ENCODE assay signal across 8 mouse cellular contexts in the genomic region with DNA sequence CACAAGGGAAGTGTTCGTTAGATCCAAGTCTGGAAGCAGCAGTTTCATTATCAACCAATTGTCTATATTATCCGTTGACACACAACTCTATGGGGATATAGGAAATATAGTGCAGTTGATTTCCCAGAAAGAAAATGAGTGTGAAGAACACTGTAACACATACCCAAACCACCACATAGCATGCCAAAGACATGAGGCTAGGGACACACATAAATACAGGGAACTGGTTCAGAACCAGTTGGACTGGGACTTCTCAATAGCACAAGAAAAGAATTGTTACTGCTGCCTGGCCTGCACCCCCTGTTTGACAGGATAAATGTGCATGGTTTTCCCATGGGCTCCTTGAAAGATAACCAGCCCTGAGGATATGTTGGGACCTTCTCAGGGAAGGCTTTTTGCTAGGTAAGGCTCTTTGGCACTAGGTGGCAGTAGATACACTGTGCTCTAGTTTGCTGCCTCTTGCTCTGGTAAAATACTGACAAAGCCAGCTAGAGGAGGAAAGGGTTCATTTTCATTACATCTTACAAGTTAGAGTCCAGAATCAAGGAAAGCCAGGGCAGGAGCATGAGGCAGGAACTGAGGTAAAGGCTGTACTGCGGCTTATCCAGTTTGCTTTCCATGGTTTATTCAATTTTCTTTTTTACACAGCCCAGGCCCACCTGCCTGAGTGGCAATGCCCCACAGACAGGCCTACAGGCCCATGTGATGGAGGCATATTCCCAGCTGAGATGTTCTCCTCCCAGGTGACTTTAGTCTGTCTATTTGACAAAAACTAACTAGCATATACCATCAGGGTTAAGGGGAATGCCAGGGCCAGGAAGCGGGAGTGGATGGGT. TPM values are rescaled to one million over a fixed set of nuclear protein-coding genes. Genes with fewer than 3 reads are reported as not detected.
DNase-seq lines count a peak whose midpoint lies in the region; ATAC-seq lines count a peak whose summit lies in the region.

No protein-coding gene starts in this region.

- no peaks in the 10 kb centered on the region for H3K9me3 ChIP-seq in embryonic facial prominence, embryonic 11.5 days (replicated peaks; ENCODE audit: control insufficient read depth, low read length)
- no peaks in the 10 kb centered on the region for H3K9me3 ChIP-seq in hindbrain, embryonic 10.5 days

- no peak overlapping the region for H3K27ac ChIP-seq in embryonic facial prominence, embryonic 11.5 days (replicated peaks; ENCODE audit: low read depth, low read length)
- no peak overlapping the region for H3K27ac ChIP-seq in hindbrain, embryonic 10.5 days

- DNase-seq in adrenal gland, adult 2 months: peak; percentile 43
- no peak for DNase-seq in adrenal gland, postnatal 4 days (ENCODE audit: low spot score in 2 of 2)
- peak; percentile 62 for DNase-seq in R1 (ENCODE audit: low read depth, low spot score)
- DNase-seq in embryonic facial prominence, embryonic 11.5 days (ENCODE audit: low spot score): peak; percentile 78
- peak; percentile 26 for DNase-seq in hindbrain, embryonic 10.5 days (ENCODE audit: low spot score)
- peak; percentile 35 to 42 for DNase-seq in layer of hippocampus, postnatal 36 days
- peak; percentile 86 for DNase-seq in lung, postnatal 36 days
- peak; percentile 68 to 75 for DNase-seq in right cerebral cortex, postnatal 10 days (ENCODE audit: low spot score in 2 of 2)

- H3K9ac ChIP-seq in embryonic facial prominence, embryonic 11.5 days (replicated peaks; ENCODE audit: low read length): no peak overlapping the region

- peak; percentile 60; the same call in 1 of the 2 replicates for ATAC-seq in embryonic facial prominence, embryonic 11.5 days (replicated peaks; ENCODE audit: insufficient number of reproducible peaks, low FRiP score, low TSS enrichment, low read depth)

- H3K36me3 ChIP-seq in embryonic facial prominence, embryonic 11.5 days (replicated peaks; ENCODE audit: control insufficient read depth, insufficient read depth, low read depth, low read length): no peaks in the 10 kb centered on the region
- H3K36me3 ChIP-seq in hindbrain, embryonic 10.5 days: peaks cover 27% of the 10 kb centered on the region

- no peaks in the 10 kb centered on the region for H3K4me1 ChIP-seq in embryonic facial prominence, embryonic 11.5 days (ENCODE audit: control insufficient read depth, insufficient read depth, low read length)
- peaks cover 7% of the 10 kb centered on the region for H3K4me1 ChIP-seq in hindbrain, embryonic 10.5 days (replicated peaks)

- no peaks in the 10 kb centered on the region for H3K27me3 ChIP-seq in embryonic facial prominence, embryonic 11.5 days (ENCODE audit: control insufficient read depth, insufficient read depth, low read length)
- no peaks in the 10 kb centered on the region for H3K27me3 ChIP-seq in hindbrain, embryonic 10.5 days (ENCODE audit: insufficient read depth, poor library complexity, severe bottlenecking)

- H3K4me2 ChIP-seq in embryonic facial prominence, embryonic 11.5 days (ENCODE audit: low read depth, low read length): no peak overlapping the region

- no peak overlapping the region for H3K4me3 ChIP-seq in embryonic facial prominence, embryonic 11.5 days (ENCODE audit: low read depth, low read length)
- H3K4me3 ChIP-seq in hindbrain, embryonic 10.5 days: no peak overlapping the region

- WGBS in embryonic facial prominence, embryonic 11.5 days: 77% methylated on average over 4 of the region's 4 CpGs
- WGBS in hindbrain, embryonic 10.5 days: 84% methylated on average over 4 of the region's 4 CpGs

RNA-seq across cellular contexts. Expression of a gene that starts 10.0 kb away (rescaled TPM):
- total RNA-seq in adrenal gland, adult 2 months (2021): 100 to 1,000 TPM; 139 to 166 TPM
- polyA plus RNA-seq in adrenal gland, adult 2 months (2012; rRNA removed): 82.1 and 87.8 TPM in 2 replicates
- total RNA-seq in adrenal gland, postnatal 4 days (2021): 100 to 1,000 TPM; 145 to 148 TPM
- 239 TPM in 2 replicates for polyA plus RNA-seq in embryonic facial prominence, embryonic 11.5 days (2014; fragmentation: Nextera tagmentation; extraction: Ambion mirVana)
- polyA plus RNA-seq in hindbrain, embryonic 10.5 days (2016; fragmentation: Nextera tagmentation; extraction: Ambion mirVana): 234 and 240 TPM in 2 replicates
- total RNA-seq in layer of hippocampus, postnatal 36 days (2021): 10 to 100 TPM; 76.6 to 81.7 TPM

RNA-seq across cellular contexts. Expression of a gene that starts 10.8 kb away (rescaled TPM):
- 10 to 100 TPM; 14.8 to 17.6 TPM for total RNA-seq in adrenal gland, adult 2 months (2021)
- polyA plus RNA-seq in adrenal gland, adult 2 months (2012; rRNA removed): 7.9 and 9.2 TPM in 2 replicates
- total RNA-seq in adrenal gland, postnatal 4 days (2021): 10 to 100 TPM; 21.0 to 21.2 TPM
- 46.2 and 51.2 TPM in 2 replicates for polyA plus RNA-seq in embryonic facial prominence, embryonic 11.5 days (2014; fragmentation: Nextera tagmentation; extraction: Ambion mirVana)
- 33.6 and 36.2 TPM in 2 replicates for polyA plus RNA-seq in hindbrain, embryonic 10.5 days (2016; fragmentation: Nextera tagmentation; extraction: Ambion mirVana)
- total RNA-seq in layer of hippocampus, postnatal 36 days (2021): 10 to 100 TPM; 10.7 to 15.8 TPM

RNA-seq across cellular contexts. Expression of a gene that starts 17.8 kb away (rescaled TPM):
- total RNA-seq in adrenal gland, adult 2 months (2021): 100 to 1,000 TPM; 231 to 239 TPM
- polyA plus RNA-seq in adrenal gland, adult 2 months (2012; rRNA removed): 639 and 733 TPM in 2 replicates
- 100 to 1,000 TPM; 161 to 175 TPM for total RNA-seq in adrenal gland, postnatal 4 days (2021)
- 168 and 181 TPM in 2 replicates for polyA plus RNA-seq in embryonic facial prominence, embryonic 11.5 days (2014; fragmentation: Nextera tagmentation; extraction: Ambion mirVana)
- 177 and 188 TPM in 2 replicates for polyA plus RNA-seq in hindbrain, embryonic 10.5 days (2016; fragmentation: Nextera tagmentation; extraction: Ambion mirVana)
- 100 to 1,000 TPM; 119 to 122 TPM for total RNA-seq in layer of hippocampus, postnatal 36 days (2021)

RNA-seq across cellular contexts. Expression of a gene that starts 25.7 kb away (rescaled TPM):
- 100 to 1,000 TPM; 113 to 129 TPM for total RNA-seq in adrenal gland, adult 2 months (2021)
- 200 and 305 TPM in 2 replicates for polyA plus RNA-seq in adrenal gland, adult 2 months (2012; rRNA removed)
- 10 to 100 TPM; 85.0 to 95.7 TPM for total RNA-seq in adrenal gland, postnatal 4 days (2021)
- polyA plus RNA-seq in embryonic facial prominence, embryonic 11.5 days (2014; fragmentation: Nextera tagmentation; extraction: Ambion mirVana): 38.1 and 42.6 TPM in 2 replicates
- polyA plus RNA-seq in hindbrain, embryonic 10.5 days (2016; fragmentation: Nextera tagmentation; extraction: Ambion mirVana): 57.8 and 59.2 TPM in 2 replicates
- total RNA-seq in layer of hippocampus, postnatal 36 days (2021): 10 to 100 TPM; 59.7 to 67.7 TPM

Comparison
In these comparisons a context has a peak if more than half of its experiments do, and no peak if none do; other contexts are left out.
1. DNase-seq: peak in adrenal gland, adult 2 months (single experiment), R1 (single experiment), embryonic facial prominence, embryonic 11.5 days (single experiment), hindbrain, embryonic 10.5 days (single experiment), layer of hippocampus, postnatal 36 days (2 of 2), lung, postnatal 36 days (single experiment) and right cerebral cortex, postnatal 10 days (2 of 2); none in adrenal gland, postnatal 4 days (0 of 2).